Comparison of ENCODE assay signal across 12 mouse cellular contexts in the genomic region with DNA sequence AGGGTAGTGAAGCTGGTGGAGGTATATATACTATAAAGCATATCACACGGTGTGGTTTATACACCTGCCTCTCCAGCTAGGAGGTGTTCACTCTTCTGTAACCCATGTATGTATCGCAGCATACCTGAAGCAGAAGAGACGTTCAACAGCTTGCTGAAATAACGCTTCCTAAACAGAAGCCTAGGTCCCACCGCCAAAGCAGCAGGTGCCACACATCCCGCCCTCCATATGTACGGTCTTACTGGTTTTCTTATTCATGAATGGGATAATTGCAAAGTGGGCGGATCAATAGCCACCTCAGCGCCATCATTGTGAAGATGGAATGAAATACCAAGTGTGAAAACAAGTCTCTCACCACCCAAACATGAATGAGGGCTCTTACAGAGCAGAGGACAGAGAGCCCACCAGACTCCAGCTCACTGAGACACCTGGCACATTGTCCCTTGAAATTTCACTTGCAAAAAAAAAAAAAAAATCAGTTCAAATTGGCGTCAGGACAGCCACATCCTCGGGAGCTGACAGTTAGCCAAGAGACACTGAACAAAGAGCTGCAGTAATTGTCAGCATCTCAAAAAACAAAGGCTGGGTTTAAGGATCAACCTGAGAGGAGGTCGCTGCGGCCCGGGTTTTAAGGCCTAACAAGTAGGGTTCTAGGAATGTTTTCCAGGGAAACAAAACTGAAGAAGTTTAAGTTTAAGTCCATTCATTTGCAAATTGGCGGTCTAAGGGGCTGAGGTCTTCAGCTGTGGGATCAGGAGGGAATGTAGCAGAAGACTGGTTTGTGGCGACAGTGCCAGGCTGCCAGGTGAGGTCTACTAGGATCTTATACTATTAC.
DNase-seq lines count a peak whose midpoint lies in the region; ATAC-seq lines count a peak whose summit lies in the region.
"Had no signal": no experiment of that assay in that cellular context is flagged by ENCODE, and none has a peak within 500 bp of the region (broad histone marks: within the 10 kb centered on the region; RNA-seq: fewer than 3 reads in every experiment).

No protein-coding gene starts in this region.

- DNase-seq in heart, postnatal 4 days, result no peak
- peak; percentile 55 for DNase-seq in Muller cell, postnatal 12 days (ENCODE audit: inconsistent ontology term)
- no peak for DNase-seq in forebrain, embryonic 10.5 days (ENCODE audit: extremely low spot score, low spot score)
- no peak for DNase-seq in gastrocnemius, postnatal 14 days
- no peak for DNase-seq in layer of hippocampus, adult 11-12 months (ENCODE audit: low spot score)
- DNase-seq in spleen, postnatal 10 days (ENCODE audit: low spot score in 2 of 2), result no peak
- DNase-seq: kidney, adult 18-20 months; liver, embryonic 13.5 days had no signal

- no peaks in the 10 kb centered on the region for H3K9me3 ChIP-seq in heart, embryonic 13.5 days
- no peaks in the 10 kb centered on the region for H3K9me3 ChIP-seq in forebrain, embryonic 10.5 days
- H3K9me3 ChIP-seq in hindbrain, embryonic 15.5 days, result no peaks in the 10 kb centered on the region
- H3K9me3 ChIP-seq: embryonic facial prominence, embryonic 15.5 days; liver, embryonic 13.5 days had no signal

- H3K4me1 ChIP-seq in heart, embryonic 13.5 days, result peaks cover 22% of the 10 kb centered on the region
- peaks cover 22% of the 10 kb centered on the region for H3K4me1 ChIP-seq in forebrain, embryonic 10.5 days
- H3K4me1 ChIP-seq in hindbrain, embryonic 15.5 days (replicated peaks), result peaks cover 24% of the 10 kb centered on the region

- WGBS in heart, embryonic 13.5 days, result 72% methylated on average over 16 of the region's 16 CpGs
- 42% methylated on average over 16 of the region's 16 CpGs for whole genome bisulfite sequencing in forebrain, embryonic 10.5 days
- 44% methylated on average over 16 of the region's 16 CpGs for WGBS in hindbrain, embryonic 15.5 days

- peak overlapping the region; percentile 56 for H3K27ac ChIP-seq in heart, embryonic 13.5 days (replicated peaks)
- H3K27ac ChIP-seq in forebrain, embryonic 10.5 days, result peak overlapping the region; percentile 79
- H3K27ac ChIP-seq in hindbrain, embryonic 15.5 days (replicated peaks), result peak overlapping the region; percentile 60
- H3K27ac ChIP-seq: liver, embryonic 13.5 days had no signal

- no peaks in the 10 kb centered on the region for H3K36me3 ChIP-seq in heart, embryonic 13.5 days
- H3K36me3 ChIP-seq in forebrain, embryonic 10.5 days (replicated peaks), result no peaks in the 10 kb centered on the region
- no peaks in the 10 kb centered on the region for H3K36me3 ChIP-seq in hindbrain, embryonic 15.5 days
- H3K36me3 ChIP-seq: embryonic facial prominence, embryonic 15.5 days; liver, embryonic 13.5 days had no signal

- no peak overlapping the region for H3K4me2 ChIP-seq in heart, embryonic 13.5 days
- H3K4me2 ChIP-seq in hindbrain, embryonic 15.5 days, result no peak overlapping the region
- H3K4me2 ChIP-seq: embryonic facial prominence, embryonic 15.5 days; liver, embryonic 13.5 days had no signal

- ATAC-seq in heart, embryonic 13.5 days (ENCODE audit: extremely low read depth, insufficient number of reproducible peaks, low FRiP score, low TSS enrichment), result no peak
- no peak for ATAC-seq in hindbrain, embryonic 15.5 days (ENCODE audit: low FRiP score, low read depth)

- intact Hi-C loops in gastrocnemius, postnatal 14 days (cut with DNase I; ENCODE audit: low total_unique reads), result no loop called here

- peak overlapping the region; percentile 48; the same call in 1 of the 2 replicates for H3K9ac ChIP-seq in heart, embryonic 13.5 days
- H3K9ac ChIP-seq in hindbrain, embryonic 15.5 days, result no peak overlapping the region
- H3K9ac ChIP-seq: embryonic facial prominence, embryonic 15.5 days; liver, embryonic 13.5 days had no signal

- H3K4me3 ChIP-seq in heart, embryonic 13.5 days, result no peak overlapping the region
- H3K4me3 ChIP-seq in forebrain, embryonic 10.5 days, result no peak overlapping the region
- H3K4me3 ChIP-seq in hindbrain, embryonic 15.5 days, result no peak overlapping the region
- H3K4me3 ChIP-seq: embryonic facial prominence, embryonic 15.5 days; liver, embryonic 13.5 days; myocyte had no signal

- H3K27me3 ChIP-seq in heart, embryonic 13.5 days (replicated peaks), result no peaks in the 10 kb centered on the region
- H3K27me3 ChIP-seq in forebrain, embryonic 10.5 days (ENCODE audit: poor library complexity, severe bottlenecking), result 0 out of 2 replicates have a peak, but pooled peaks cover 10% of the 10 kb centered on the region
- no peaks in the 10 kb centered on the region for H3K27me3 ChIP-seq in hindbrain, embryonic 15.5 days
- H3K27me3 ChIP-seq: embryonic facial prominence, embryonic 15.5 days; liver, embryonic 13.5 days had no signal
